Mouse (Mus musculus): ENCODE measurements at regions not wholly inside any gene's neighbourhood (a gene's known extent, or its start where the extent isn't known, plus 50 kb on each side); places are given as distances from the start of the nearest gene placed in this dataset.

- no peaks in the 10 kb centered on the region for H3K36me3 ChIP-seq (ENCODE audit: control insufficient read depth, insufficient read depth, low read length)
- H3K4me3 ChIP-seq (ENCODE audit: low read depth, low read length): no peak overlapping the region
- no peak for DNase-seq (ENCODE audit: low spot score)
- no peak for ATAC-seq (ENCODE audit: low FRiP score)
- H3K9me3 ChIP-seq (ENCODE audit: control insufficient read depth, low read length): no peaks in the 10 kb centered on the region
- H3K27me3 ChIP-seq (ENCODE audit: control insufficient read depth, insufficient read depth, low read length): no peaks in the 10 kb centered on the region
- H3K4me2 ChIP-seq (replicated peaks; ENCODE audit: low read depth, low read length): no peak overlapping the region
- WGBS: 78% methylated on average over 2 of the region's 2 CpGs
- H3K27ac ChIP-seq (ENCODE audit: low read depth, low read length): no peak overlapping the region
- H3K9ac ChIP-seq (ENCODE audit: low read depth, low read length): no peak overlapping the region
- no peaks in the 10 kb centered on the region for H3K4me1 ChIP-seq (replicated peaks; ENCODE audit: control insufficient read depth, insufficient read depth, low read length)
Measured at GRCm38 (mm10) chr13:39702621-39703020, 658.6 kb downstream of the Ofcc1 start.

- H3K9ac ChIP-seq (ENCODE audit: low read depth, low read length): no peak overlapping the region
- no peaks in the 10 kb centered on the region for H3K36me3 ChIP-seq (ENCODE audit: control insufficient read depth, insufficient read depth, low read length)
- no peaks in the 10 kb centered on the region for H3K4me1 ChIP-seq (replicated peaks; ENCODE audit: control insufficient read depth, insufficient read depth, low read length)
- no peak overlapping the region for H3K27ac ChIP-seq (ENCODE audit: low read depth, low read length)
- DNase-seq (ENCODE audit: low spot score) (no peak), ATAC-seq (ENCODE audit: low FRiP score) (no peak)
- no peaks in the 10 kb centered on the region for H3K9me3 ChIP-seq (ENCODE audit: control insufficient read depth, low read length)
- 89% methylated on average over 3 of the region's 3 CpGs for WGBS
- H3K4me3 ChIP-seq (ENCODE audit: low read depth, low read length): no peak overlapping the region
- H3K4me2 ChIP-seq (replicated peaks; ENCODE audit: low read depth, low read length): no peak overlapping the region
- no peaks in the 10 kb centered on the region for H3K27me3 ChIP-seq (ENCODE audit: control insufficient read depth, insufficient read depth, low read length)
Measured at GRCm38 (mm10) chr13:39691291-39692024, 669.8 kb downstream of the Ofcc1 start.

DNA sequence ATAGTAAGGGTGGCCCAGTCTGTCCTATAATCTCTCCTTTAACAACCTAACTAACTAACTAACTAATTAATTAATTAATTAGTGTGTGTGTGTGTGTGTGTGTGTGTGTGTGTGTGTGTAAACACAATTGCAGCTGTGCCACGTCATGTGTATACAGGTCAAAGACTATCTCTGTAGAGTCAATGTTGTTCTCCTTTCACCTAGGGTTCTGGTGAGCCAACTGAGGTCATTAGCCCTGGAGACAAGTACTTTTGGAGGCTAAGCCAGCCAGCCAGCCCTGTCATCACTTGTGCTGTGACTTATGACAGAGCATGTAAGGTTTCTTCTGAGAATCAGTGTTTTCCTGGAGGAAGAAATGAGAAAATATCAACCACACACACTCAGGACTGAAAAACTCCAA lies 696.7 kb downstream of the Ofcc1 start:
- no peak for DNase-seq (ENCODE audit: low spot score)
- 87% methylated on average over 1 of the region's 1 CpGs for WGBS

GRCm38 (mm10) chr13:39649457-39649856 lies 688.8 kb upstream of the Slc35b3 start:
- ATAC-seq (ENCODE audit: low FRiP score) (no peak), DNase-seq (ENCODE audit: low spot score) (no peak)
- no peak overlapping the region for H3K27ac ChIP-seq (ENCODE audit: low read depth, low read length)

More for the DNA sequence above, 696.7 kb downstream of the Ofcc1 start:
- no peak overlapping the region for H3K4me2 ChIP-seq (replicated peaks; ENCODE audit: low read depth, low read length)
- no peaks in the 10 kb centered on the region for H3K4me1 ChIP-seq (replicated peaks; ENCODE audit: control insufficient read depth, insufficient read depth, low read length)
- H3K27ac ChIP-seq (ENCODE audit: low read depth, low read length): no peak overlapping the region
- no peak overlapping the region for H3K9ac ChIP-seq (ENCODE audit: low read depth, low read length)
- H3K27me3 ChIP-seq (ENCODE audit: control insufficient read depth, insufficient read depth, low read length): no peaks in the 10 kb centered on the region
- H3K9me3 ChIP-seq (ENCODE audit: control insufficient read depth, low read length): no peaks in the 10 kb centered on the region
- no peak for ATAC-seq (ENCODE audit: low FRiP score)
- no peak overlapping the region for H3K4me3 ChIP-seq (ENCODE audit: low read depth, low read length)
- no peaks in the 10 kb centered on the region for H3K36me3 ChIP-seq (ENCODE audit: control insufficient read depth, insufficient read depth, low read length)

DNA sequence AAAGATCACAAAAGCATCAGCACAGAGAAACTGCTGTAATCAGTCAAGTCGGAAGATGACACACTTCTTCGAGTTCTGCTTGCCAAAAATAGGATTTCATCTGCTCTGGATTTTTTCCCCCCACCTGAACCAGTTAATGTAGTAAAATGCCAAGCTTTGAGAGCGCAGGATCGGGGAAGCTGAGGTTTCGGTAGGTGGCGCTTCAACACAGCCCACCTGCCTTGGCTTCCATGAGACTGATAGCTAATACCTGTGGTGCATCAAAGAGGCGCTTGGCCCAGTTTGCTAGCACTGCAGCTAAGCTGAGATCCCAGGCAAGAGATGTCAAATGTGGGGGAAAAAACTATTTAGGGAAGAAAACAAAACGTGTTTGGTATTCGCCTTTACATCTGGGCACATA lies 686.7 kb upstream of the Slc35b3 start:
- DNase-seq (ENCODE audit: low spot score): peak; percentile 58
- no peak for ATAC-seq (ENCODE audit: low FRiP score)
- WGBS: 19% methylated on average over 9 of the region's 9 CpGs
- Histone ChIP-seq H3K27me3 (ENCODE audit: control insufficient read depth, insufficient read depth, low read length) (0 out of 2 replicates have a peak, but pooled peaks cover 2% of the 10 kb centered on the region), H3K9ac (ENCODE audit: low read depth, low read length) (no peak overlapping the region), H3K4me1 (replicated peaks; ENCODE audit: control insufficient read depth, insufficient read depth, low read length) (no peaks in the 10 kb centered on the region), H3K4me2 (replicated peaks; ENCODE audit: low read depth, low read length) (no peak overlapping the region), H3K27ac (ENCODE audit: low read depth, low read length) (no peak overlapping the region), H3K4me3 (ENCODE audit: low read depth, low read length) (no peak overlapping the region), H3K36me3 (ENCODE audit: control insufficient read depth, insufficient read depth, low read length) (no peaks in the 10 kb centered on the region), H3K9me3 (ENCODE audit: control insufficient read depth, low read length) (no peaks in the 10 kb centered on the region)

More at GRCm38 (mm10) chr13:39649457-39649856, 688.8 kb upstream of the Slc35b3 start:
- Histone ChIP-seq H3K36me3 (ENCODE audit: control insufficient read depth, insufficient read depth, low read length) (no peaks in the 10 kb centered on the region), H3K27me3 (ENCODE audit: control insufficient read depth, insufficient read depth, low read length) (0 out of 2 replicates have a peak, but pooled peaks cover 2% of the 10 kb centered on the region), H3K9me3 (ENCODE audit: control insufficient read depth, low read length) (no peaks in the 10 kb centered on the region), H3K9ac (ENCODE audit: low read depth, low read length) (no peak overlapping the region), H3K4me2 (replicated peaks; ENCODE audit: low read depth, low read length) (no peak overlapping the region), H3K4me3 (ENCODE audit: low read depth, low read length) (no peak overlapping the region), H3K4me1 (replicated peaks; ENCODE audit: control insufficient read depth, insufficient read depth, low read length) (no peaks in the 10 kb centered on the region)
- WGBS: 46% methylated on average over 12 of the region's 12 CpGs

DNA sequence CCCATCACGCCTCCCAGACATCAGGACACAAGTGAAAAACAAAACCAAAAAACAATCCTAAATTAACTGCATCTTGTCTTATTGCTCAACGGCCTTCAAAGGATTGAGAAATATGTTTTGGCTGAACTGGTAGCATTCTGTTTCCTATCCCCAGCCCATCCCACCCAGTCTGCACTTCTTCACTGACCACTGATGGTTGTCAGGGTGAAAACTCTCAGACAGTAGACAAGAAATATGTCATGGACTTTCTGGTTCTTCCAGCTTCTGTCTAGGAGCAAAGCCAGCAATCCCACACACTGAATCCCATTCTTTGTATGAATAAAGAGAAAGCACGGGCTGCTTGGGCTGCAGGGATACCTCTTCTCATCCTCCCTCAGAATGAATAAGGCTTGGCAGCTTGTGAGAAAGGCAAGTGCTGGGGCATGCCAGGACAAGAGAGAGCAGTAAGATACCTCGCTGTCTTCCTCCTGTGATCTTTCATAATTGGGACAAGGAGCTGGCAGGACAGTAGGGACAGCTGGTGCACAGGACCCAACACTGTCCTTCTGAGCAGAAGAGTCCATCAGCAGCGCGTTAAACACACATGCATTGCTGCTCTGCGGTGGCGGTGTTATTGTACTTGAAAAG lies 670.9 kb upstream of the Slc35b3 start:
- no peaks in the 10 kb centered on the region for H3K27me3 ChIP-seq (ENCODE audit: control insufficient read depth, insufficient read depth, low read length)
- no peak for ATAC-seq (ENCODE audit: low FRiP score)
- WGBS: 85% methylated on average over 8 of the region's 8 CpGs
- DNase-seq (ENCODE audit: low spot score): no peak
- H3K36me3 ChIP-seq (ENCODE audit: control insufficient read depth, insufficient read depth, low read length): no peaks in the 10 kb centered on the region
- H3K4me3 ChIP-seq (ENCODE audit: low read depth, low read length): no peak overlapping the region
- H3K4me1 ChIP-seq (replicated peaks; ENCODE audit: control insufficient read depth, insufficient read depth, low read length): no peaks in the 10 kb centered on the region
- H3K9me3 ChIP-seq (ENCODE audit: control insufficient read depth, low read length): no peaks in the 10 kb centered on the region
- no peak overlapping the region for H3K4me2 ChIP-seq (replicated peaks; ENCODE audit: low read depth, low read length)
- no peak overlapping the region for H3K9ac ChIP-seq (ENCODE audit: low read depth, low read length)
- H3K27ac ChIP-seq (ENCODE audit: low read depth, low read length): no peak overlapping the region

Data from hindbrain, embryonic 11.5 days (tissue).